Mouse (Mus musculus) sigmoid colon, adult 10 weeks (tissue): ENCODE results near the gene Olfr393. TPM values are rescaled to one million over a fixed set of nuclear protein-coding genes. Genes with fewer than 3 reads are reported as not detected.

Experiments
- polyA plus RNA-seq: library from polyadenylated mRNA; stranded (reverse); fragments of 350-450 nt; fragmentation: Illumina TruSeq; extraction: RNeasy Lipid Tissue Mini Kit (QIAGEN cat#74804); gene quantifications from one replicate; pipeline ENCODE4 v1.2.3, GENCODE M21; 2014; ENCODE audit warnings: low read depth, low replicate concordance

The Olfr393 gene
- polyA plus RNA-seq = not detected

DNA sequence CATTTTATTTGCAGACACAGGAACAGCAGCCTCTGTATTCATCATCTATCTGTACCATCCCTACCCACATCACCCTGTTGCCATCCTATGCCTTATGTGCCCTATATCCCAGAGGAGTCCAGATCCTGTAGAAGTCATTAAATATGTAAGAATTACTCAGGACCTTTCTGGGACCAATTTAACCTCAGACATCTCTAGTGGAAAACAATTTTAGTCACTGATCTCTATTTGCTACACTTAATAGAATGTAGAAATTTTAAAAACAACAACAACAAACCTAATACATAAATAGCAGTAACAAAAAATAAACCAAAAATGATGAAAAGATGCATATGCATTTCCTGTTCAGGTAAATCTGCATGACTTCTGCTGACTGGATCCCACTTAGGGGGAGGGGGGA is at the start of gene Olfr393:
Gene Olfr393, minus strand, starts transcription at position 101 of the 400 bp plus-strand sequence.

DNA sequence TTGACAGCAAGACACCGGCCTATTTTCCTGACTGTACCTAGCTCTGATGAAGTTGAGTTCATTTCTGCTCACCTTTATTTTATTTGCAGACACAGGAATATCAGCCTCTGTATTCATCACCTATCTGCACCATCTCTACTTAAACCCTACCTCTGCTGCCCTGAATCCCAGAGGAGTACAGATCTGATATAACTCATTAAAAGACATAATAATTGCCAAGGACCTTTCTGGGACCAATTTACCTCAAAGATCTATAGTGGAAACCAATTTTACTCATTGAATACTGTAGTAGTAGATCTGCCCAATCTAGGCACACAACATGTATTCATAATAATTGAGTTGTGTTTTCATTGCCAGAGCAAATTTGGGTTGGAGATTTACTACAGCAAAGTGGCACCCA is 39.4 kb upstream of the Olfr393 start, which contains the start of gene Olfr394:
Gene Olfr394, minus strand, starts transcription at position 101 of the 400 bp plus-strand sequence.

DNA sequence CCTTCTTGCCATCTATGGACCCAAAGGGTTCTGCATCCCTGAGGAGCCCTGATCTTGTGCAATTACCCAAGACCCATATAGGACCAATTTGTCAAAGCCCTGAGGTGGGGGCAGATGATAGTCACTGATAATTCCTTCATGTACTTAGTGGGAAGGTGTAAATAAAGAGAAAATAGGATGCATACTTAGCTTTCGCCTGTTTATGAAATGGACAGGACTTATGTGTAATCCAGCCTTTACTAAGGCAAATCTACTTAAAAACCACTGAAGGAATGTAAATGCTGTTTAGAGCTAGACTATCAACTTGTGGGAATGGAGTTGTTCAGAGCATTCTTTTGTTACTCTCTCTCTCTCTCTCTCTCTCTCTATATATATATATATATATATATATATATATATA is 34.3 kb downstream of the Olfr393 start, which contains the start of gene Olfr392:
Gene Olfr392, minus strand, starts transcription at position 101 of the 400 bp plus-strand sequence.

DNA sequence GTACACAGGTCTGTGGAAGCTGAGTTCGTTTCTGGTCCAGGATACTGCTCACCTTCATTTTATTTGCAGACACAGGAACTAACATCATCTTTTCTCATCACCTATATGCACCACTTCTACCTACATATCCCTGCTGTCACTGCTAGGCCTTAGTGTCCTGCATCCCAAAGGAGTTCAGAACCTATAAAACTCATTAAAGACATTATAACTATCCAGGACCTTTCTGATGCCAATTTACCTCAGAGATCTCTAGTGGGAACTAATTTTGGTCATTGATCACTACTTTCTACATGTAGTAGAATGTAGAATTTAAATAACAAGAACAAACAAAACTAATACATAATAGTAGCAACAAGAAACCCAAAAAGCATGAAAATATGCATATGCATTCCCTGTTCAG is 48.3 kb downstream of the Olfr393 start, which contains the start of gene Olfr391-ps:
Gene Olfr391-ps, minus strand, starts transcription at position 101 of the 400 bp plus-strand sequence.

Other genes starting within 250 kb of the Olfr393 start
- gene Zfp735, start 162.7 kb downstream of the Olfr393 start, polyA plus RNA-seq = not detected
- gene Olfr389, start 70.7 kb downstream of the Olfr393 start, polyA plus RNA-seq = not detected
- not detected for gene Olfr390, start 68.5 kb downstream of the Olfr393 start, polyA plus RNA-seq
- not detected for gene Olfr391-ps, start 48.4 kb downstream of the Olfr393 start, polyA plus RNA-seq
- gene Olfr392, start 34.4 kb downstream of the Olfr393 start, polyA plus RNA-seq = not detected
- gene Olfr394, start 39.3 kb upstream of the Olfr393 start, polyA plus RNA-seq = not detected
- not detected for gene Olfr395, start 57.8 kb upstream of the Olfr393 start, polyA plus RNA-seq
- not detected for gene Olfr23, start 85.2 kb upstream of the Olfr393 start, polyA plus RNA-seq
- gene Olfr397, start 109.4 kb upstream of the Olfr393 start, polyA plus RNA-seq = not detected
- gene Olfr398, start 139.0 kb upstream of the Olfr393 start, polyA plus RNA-seq = not detected
- gene Olfr139, start 205.1 kb upstream of the Olfr393 start, polyA plus RNA-seq = not detected
- not detected for gene Olfr399, start 205.2 kb upstream of the Olfr393 start, polyA plus RNA-seq
- gene Zfp616, start 218.5 kb upstream of the Olfr393 start, polyA plus RNA-seq = not detected